Mouse (Mus musculus) heart, embryonic 11.5 days (tissue): ENCODE results near the gene Tmem163. TPM values are rescaled to one million over a fixed set of nuclear protein-coding genes. Genes with fewer than 3 reads are reported as not detected.
A peak's percentile ranks its signal among the peaks of the same experiment; 100 is the strongest.

ENCODE experiments used
- ATAC-seq: fragments of 200-750 bp; cut with Nextera tagmentation; replicated peaks from 2 replicates; pipeline ENCODE4 v1.8.0; 2017; ENCODE audit warnings: moderate library complexity; ENCODE audit not compliant: insufficient number of reproducible peaks, low FRiP score, low TSS enrichment
- H3K27ac ChIP-seq: fragments of 300-500 bp; sonication (generic); 2 replicates; pipeline ENCODE4 v1.5.1; 2014; ENCODE audit warnings: mild to moderate bottlenecking, low read depth, low read length
- H3K27me3 ChIP-seq: fragments of 300-500 bp; sonication (generic); 2 replicates; pipeline ENCODE4 v1.6.1; 2014; ENCODE audit warnings: mild to moderate bottlenecking, low read length, mixed read lengths; ENCODE audit not compliant: control insufficient read depth, insufficient read depth
- H3K36me3 ChIP-seq: fragments of 300-500 bp; sonication (generic); 2 replicates; pipeline ENCODE4 v1.6.1; 2014; ENCODE audit warnings: mild to moderate bottlenecking, low read length, moderate library complexity, mixed read lengths; ENCODE audit not compliant: control insufficient read depth, insufficient read depth
- H3K4me1 ChIP-seq: fragments of 300-500 bp; sonication (generic); 2 replicates; pipeline ENCODE4 v1.6.1; 2014; ENCODE audit warnings: low read length; ENCODE audit not compliant: control insufficient read depth, insufficient read depth
- H3K4me2 ChIP-seq: fragments of 300-500 bp; sonication (generic); 2 replicates; pipeline ENCODE4 v1.6.1; 2014; ENCODE audit warnings: mild to moderate bottlenecking, moderate library complexity
- H3K4me3 ChIP-seq: fragments of 300-500 bp; sonication (generic); 2 replicates; pipeline ENCODE4 v1.5.1; 2014; ENCODE audit warnings: low read depth, low read length
- H3K9ac ChIP-seq: fragments of 300-500 bp; sonication (generic); 2 replicates; pipeline ENCODE4 v1.6.1; 2014; ENCODE audit warnings: mild to moderate bottlenecking, low read depth, low read length, moderate library complexity
- H3K9me3 ChIP-seq: fragments of 300-500 bp; sonication (generic); replicated peaks from 2 replicates; pipeline ENCODE4 v1.6.1; 2016; ENCODE audit warnings: low read length; ENCODE audit not compliant: control insufficient read depth
- WGBS: fragments of 180-500 bp; shearing (Covaris S2); extraction: QIAGEN DNeasy Blood & Tissue Kit; methylation state at CpG from one replicate; pipeline ENCODE4 v1.1.7; 2014; ENCODE audit not compliant: insufficient replicate concordance; 5-methylcytosine and 5-hydroxymethylcytosine counted together
- polyA plus RNA-seq: library from polyadenylated mRNA; unstranded; fragments of >200 nt; fragmentation: Nextera tagmentation; extraction: Ambion mirVana; gene quantifications from 2 replicates; pipeline ENCODE4 v1.2.1, GENCODE M21; 2014

The Tmem163 gene
- polyA plus RNA-seq, 1 experiment from 2014 or later = 30.5 TPM

GRCm38 (mm10) chr1:127625577-127626362 lies 53.6 kb downstream of the Tmem163 start:
- no peak for ATAC-seq
- Histone ChIP-seq H3K4me3 (no peak overlapping the region), H3K9ac (no peak overlapping the region), H3K36me3 (no peaks in the 10 kb centered on the region), H3K9me3 (no peaks in the 10 kb centered on the region), H3K4me2 (no peak overlapping the region), H3K27ac (no peak overlapping the region), H3K4me1 (no peaks in the 10 kb centered on the region), H3K27me3 (no peaks in the 10 kb centered on the region)
- WGBS = 54% methylated on average over 5 of the region's 5 CpGs

- WGBS = 60% methylated on average over 5 of the region's 5 CpGs
- no peak for ATAC-seq
- no peak overlapping the region for H3K4me3 ChIP-seq
- H3K27me3 ChIP-seq = no peaks in the 10 kb centered on the region
- H3K9me3 ChIP-seq = no peaks in the 10 kb centered on the region
- no peak overlapping the region for H3K27ac ChIP-seq
- no peak overlapping the region for H3K4me2 ChIP-seq
- no peak overlapping the region for H3K9ac ChIP-seq
- H3K36me3 ChIP-seq = no peaks in the 10 kb centered on the region
- no peaks in the 10 kb centered on the region for H3K4me1 ChIP-seq
These were observed 57.0 kb downstream of the Tmem163 start for GRCm38 (mm10) chr1:127622349-127622748.

- Histone ChIP-seq H3K4me1 (no peaks in the 10 kb centered on the region), H3K36me3 (no peaks in the 10 kb centered on the region), H3K27me3 (no peaks in the 10 kb centered on the region), H3K4me3 (no peak overlapping the region), H3K4me2 (no peak overlapping the region), H3K9me3 (no peaks in the 10 kb centered on the region), H3K27ac (no peak overlapping the region), H3K9ac (no peak overlapping the region)
- no peak for ATAC-seq
- 82% methylated on average over 6 of the region's 6 CpGs for WGBS
These were observed 60.3 kb downstream of the Tmem163 start for GRCm38 (mm10) chr1:127619036-127619435.

GRCm38 (mm10) chr1:127610378-127610777 lies 69.0 kb downstream of the Tmem163 start:
- Histone ChIP-seq H3K4me2 (0 out of 2 replicates have a peak overlapping the region, but pooled peaks have one; percentile 6), H3K27me3 (no peaks in the 10 kb centered on the region), H3K4me3 (no peak overlapping the region), H3K36me3 (no peaks in the 10 kb centered on the region), H3K4me1 (no peaks in the 10 kb centered on the region; the same call in 1 of the 2 replicates), H3K9ac (no peak overlapping the region), H3K9me3 (no peaks in the 10 kb centered on the region), H3K27ac (no peak overlapping the region)
- ATAC-seq = no peak
- WGBS = 18% methylated on average over 3 of the region's 3 CpGs

GRCm38 (mm10) chr1:127609814-127610213 lies 69.5 kb downstream of the Tmem163 start:
- WGBS = 58% methylated on average over 2 of the region's 2 CpGs
- Histone ChIP-seq H3K4me1 (no peaks in the 10 kb centered on the region; the same call in 1 of the 2 replicates), H3K36me3 (no peaks in the 10 kb centered on the region), H3K27ac (no peak overlapping the region), H3K9ac (no peak overlapping the region), H3K27me3 (no peaks in the 10 kb centered on the region), H3K4me2 (no peak overlapping the region), H3K4me3 (no peak overlapping the region), H3K9me3 (no peaks in the 10 kb centered on the region)
- ATAC-seq = no peak

- Histone ChIP-seq H3K9ac (no peak overlapping the region), H3K9me3 (no peaks in the 10 kb centered on the region), H3K27ac (no peak overlapping the region), H3K4me1 (no peaks in the 10 kb centered on the region; the same call in 1 of the 2 replicates), H3K36me3 (no peaks in the 10 kb centered on the region), H3K4me3 (no peak overlapping the region), H3K27me3 (no peaks in the 10 kb centered on the region), H3K4me2 (no peak overlapping the region)
- 87% methylated on average over 3 of the region's 3 CpGs for WGBS
- no peak for ATAC-seq
These were observed 71.0 kb downstream of the Tmem163 start for GRCm38 (mm10) chr1:127608326-127608725.

GRCm38 (mm10) chr1:127603697-127604631 lies 75.4 kb downstream of the Tmem163 start:
- Histone ChIP-seq H3K27ac (no peak overlapping the region), H3K4me3 (no peak overlapping the region), H3K9ac (no peak overlapping the region), H3K27me3 (no peaks in the 10 kb centered on the region), H3K9me3 (no peaks in the 10 kb centered on the region), H3K4me1 (no peaks in the 10 kb centered on the region), H3K4me2 (no peak overlapping the region), H3K36me3 (no peaks in the 10 kb centered on the region)
- ATAC-seq = no peak
- 75% methylated on average over 9 of the region's 9 CpGs for WGBS

GRCm38 (mm10) chr1:127596143-127596542 lies 83.2 kb downstream of the Tmem163 start:
- ATAC-seq = no peak
- peak overlapping the region; percentile 54 for H3K27ac ChIP-seq
- peak overlapping the region; percentile 21; the same call in 1 of the 2 replicates for H3K4me2 ChIP-seq

More at GRCm38 (mm10) chr1:127596143-127596542, 83.2 kb downstream of the Tmem163 start:
- Histone ChIP-seq H3K36me3 (no peaks in the 10 kb centered on the region), H3K27me3 (no peaks in the 10 kb centered on the region), H3K9me3 (no peaks in the 10 kb centered on the region), H3K4me1 (peaks cover 14% of the 10 kb centered on the region; the same call in 1 of the 2 replicates), H3K4me3 (no peak overlapping the region), H3K9ac (no peak overlapping the region)
- WGBS = 62% methylated on average over 4 of the region's 4 CpGs
